Mouse (Mus musculus): ENCODE results near the gene Twist1. TPM values are rescaled to one million over a fixed set of nuclear protein-coding genes. Genes with fewer than 3 reads are reported as not detected.

Twist1 gene
- not detected in 2 replicates for polyA plus RNA-seq (2012)

GRCm38 (mm10) chr12:33957400-33958240 is at the start of gene Twist1:
Gene Twist1 (plus strand): TSS chr12:33957671.
- no peak for TF ChIP-seq GATA1 (IDR thresholded peaks at IDR 0.05; ENCODE audit: low read length)

GRCm38 (mm10) chr12:33926751-33927150 is 30.7 kb upstream of the Twist1 start:
- no peak for TF ChIP-seq GATA1 (IDR thresholded peaks at IDR 0.05; ENCODE audit: low read length)

GRCm38 (mm10) chr12:33927334-33928098 is 30.0 kb upstream of the Twist1 start:
- no peak for TF ChIP-seq GATA1 (IDR thresholded peaks at IDR 0.05; ENCODE audit: low read length)

- no peak for TF ChIP-seq GATA1 (IDR thresholded peaks at IDR 0.05; ENCODE audit: low read length)
These were observed 28.9 kb upstream of the Twist1 start, which contains the start of gene Ferd3l for GRCm38 (mm10) chr12:33928331-33929192. Gene Ferd3l (plus strand): TSS chr12:33928425.

- TF ChIP-seq GATA1 (IDR thresholded peaks at IDR 0.05; ENCODE audit: low read length), result no peak
These were observed 4.6 kb upstream of the Twist1 start for GRCm38 (mm10) chr12:33952843-33953242.

- TF ChIP-seq GATA1 (IDR thresholded peaks at IDR 0.05; ENCODE audit: low read length), result no peak
These were observed 2.4 kb upstream of the Twist1 start for GRCm38 (mm10) chr12:33954931-33955565.

GRCm38 (mm10) chr12:33955606-33956295 is 1.7 kb upstream of the Twist1 start:
- no peak for TF ChIP-seq GATA1 (IDR thresholded peaks at IDR 0.05; ENCODE audit: low read length)

- no peak for TF ChIP-seq GATA1 (IDR thresholded peaks at IDR 0.05; ENCODE audit: low read length)
These were observed 683 bp upstream of the Twist1 start for GRCm38 (mm10) chr12:33956576-33957399.

GRCm38 (mm10) chr12:33958241-33959194 is 1.0 kb downstream of the Twist1 start:
- TF ChIP-seq GATA1 (IDR thresholded peaks at IDR 0.05; ENCODE audit: low read length), result no peak

- TF ChIP-seq GATA1 (IDR thresholded peaks at IDR 0.05; ENCODE audit: low read length), result no peak
These were observed 1.7 kb downstream of the Twist1 start for GRCm38 (mm10) chr12:33959206-33959605.

- no peak for TF ChIP-seq GATA1 (IDR thresholded peaks at IDR 0.05; ENCODE audit: low read length)
These were observed 2.4 kb downstream of the Twist1 start for GRCm38 (mm10) chr12:33959846-33960245.

- no peak for TF ChIP-seq GATA1 (IDR thresholded peaks at IDR 0.05; ENCODE audit: low read length)
These were observed 3.5 kb downstream of the Twist1 start for GRCm38 (mm10) chr12:33961013-33961412.
